Mouse (Mus musculus): ENCODE measurements around the gene Rhbdf1. TPM values are rescaled to one million over a fixed set of nuclear protein-coding genes. Genes with fewer than 3 reads are reported as not detected.
A peak's percentile ranks its signal among the peaks of the same experiment; 100 is the strongest.

Rhbdf1 gene
- polyA plus RNA-seq, 1 experiment from 2014 or later: 54.8 TPM

- Histone ChIP-seq H3K4me2 (replicated peaks; ENCODE audit: low read depth, low read length) (no peak overlapping the region), H3K9me3 (ENCODE audit: low read length) (no peaks in the 10 kb centered on the region), H3K27me3 (replicated peaks; ENCODE audit: insufficient read depth, low read length) (no peaks in the 10 kb centered on the region), H3K36me3 (ENCODE audit: insufficient read depth, low read length) (no peaks in the 10 kb centered on the region), H3K27ac (ENCODE audit: low read length) (peak overlapping the region; percentile 96), H3K4me3 (ENCODE audit: low read depth, low read length) (no peak overlapping the region), H3K9ac (replicated peaks; ENCODE audit: low read depth) (no peak overlapping the region), H3K4me1 (ENCODE audit: insufficient read depth, low read depth, low read length) (peaks cover 42% of the 10 kb centered on the region)
- TF ChIP-seq EP300 (IDR thresholded peaks at IDR 0.05) (peak; percentile 64), CTCF (IDR thresholded peaks at IDR 0.05) (no peak)
- WGBS: 5% methylated on average over 4 of the region's 4 CpGs
- ATAC-seq (peak; percentile 66), DNase-seq (ENCODE audit: low spot score) (peak; percentile 94)
These were observed 2.5 kb upstream of the Rhbdf1 start for GRCm38 (mm10) chr11:32224468-32225139.

DNA sequence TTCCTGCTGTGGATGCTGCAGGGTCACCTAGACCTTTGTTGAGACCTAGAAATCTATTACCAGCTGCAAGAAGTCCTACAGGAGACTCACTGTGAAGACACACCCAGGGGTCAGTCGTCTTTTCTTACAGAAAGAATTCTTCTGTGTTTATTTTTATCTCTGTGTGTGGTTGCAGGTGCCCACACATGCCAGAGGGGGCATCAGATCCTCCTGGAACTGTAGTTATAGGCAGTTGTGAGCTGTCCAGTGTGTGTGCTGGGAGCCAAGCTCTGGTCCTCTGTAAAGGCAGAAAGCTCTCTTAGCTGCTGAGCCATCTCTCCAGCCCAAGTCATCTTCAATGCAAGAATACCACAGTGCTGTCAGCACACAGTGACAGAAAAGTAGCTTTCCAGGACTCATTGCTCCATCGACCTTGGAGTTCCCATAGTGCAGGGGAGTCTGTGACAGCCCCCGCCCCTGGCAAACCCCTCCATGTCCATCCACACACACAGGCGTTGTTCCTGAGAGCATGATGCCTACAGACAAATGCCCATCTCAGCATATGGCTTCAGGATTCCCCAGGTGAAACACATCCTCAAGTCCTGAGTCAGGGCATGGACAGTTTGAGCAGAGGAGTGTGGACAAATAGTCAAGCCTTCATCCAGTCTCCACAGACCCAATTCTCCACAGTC lies 1.3 kb upstream of the Rhbdf1 start:
- H3K4me2 ChIP-seq (replicated peaks; ENCODE audit: low read depth, low read length): no peak overlapping the region
- H3K27ac ChIP-seq (ENCODE audit: low read length): peak overlapping the region; percentile 96
- H3K4me3 ChIP-seq (ENCODE audit: low read depth, low read length): no peak overlapping the region
- peaks cover 42% of the 10 kb centered on the region for H3K4me1 ChIP-seq (ENCODE audit: insufficient read depth, low read depth, low read length)
- no peak for ATAC-seq
- H3K9ac ChIP-seq (replicated peaks; ENCODE audit: low read depth): no peak overlapping the region
- WGBS: 66% methylated on average over 4 of the region's 4 CpGs
- no peak for DNase-seq (ENCODE audit: low spot score)
- H3K9me3 ChIP-seq (ENCODE audit: low read length): no peaks in the 10 kb centered on the region
- H3K27me3 ChIP-seq (replicated peaks; ENCODE audit: insufficient read depth, low read length): no peaks in the 10 kb centered on the region
- TF ChIP-seq EP300 (IDR thresholded peaks at IDR 0.05) (no peak), CTCF (IDR thresholded peaks at IDR 0.05) (peak; percentile 24; the same call in 1 of the 2 replicates)
- H3K36me3 ChIP-seq (ENCODE audit: insufficient read depth, low read length): no peaks in the 10 kb centered on the region

DNA sequence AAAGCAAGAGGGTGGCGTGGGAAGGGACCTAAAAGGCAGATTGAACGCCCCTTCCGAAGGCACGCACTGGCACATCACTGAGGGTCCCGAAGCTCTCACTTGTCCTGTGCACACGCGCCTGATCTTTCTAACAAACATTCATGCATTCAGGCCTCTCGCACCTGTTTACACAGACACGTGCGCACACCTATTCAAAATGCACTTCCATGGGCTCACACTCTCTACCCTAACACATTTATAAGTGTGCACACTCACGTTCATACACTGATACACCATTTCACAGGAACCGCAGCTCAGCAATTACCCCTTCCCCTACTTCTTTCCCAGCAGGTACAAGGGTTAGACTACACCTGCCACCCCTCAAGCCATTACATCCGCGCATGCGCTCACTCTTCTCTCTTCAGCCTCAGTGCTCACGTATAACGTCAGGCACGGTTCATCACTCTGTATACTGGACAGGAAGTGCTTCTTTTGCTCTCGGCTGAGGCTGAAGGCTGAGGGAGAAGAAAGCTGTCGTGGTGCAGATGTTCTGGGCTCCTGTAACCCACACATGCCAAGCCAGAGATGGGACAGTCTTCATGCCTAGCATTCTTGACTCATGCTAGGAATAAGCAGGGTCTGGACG lies 582 bp upstream of the Rhbdf1 start:
- H3K9me3 ChIP-seq (ENCODE audit: low read length): no peaks in the 10 kb centered on the region
- H3K36me3 ChIP-seq (ENCODE audit: insufficient read depth, low read length): no peaks in the 10 kb centered on the region
- peaks cover 45% of the 10 kb centered on the region for H3K4me1 ChIP-seq (ENCODE audit: insufficient read depth, low read depth, low read length)
- H3K9ac ChIP-seq (replicated peaks; ENCODE audit: low read depth): no peak overlapping the region
- H3K4me3 ChIP-seq (ENCODE audit: low read depth, low read length): peak overlapping the region; percentile 93
- WGBS: 8% methylated on average over 21 of the region's 21 CpGs
- ATAC-seq (no peak), DNase-seq (ENCODE audit: low spot score) (peak; percentile 56)
- no peak for TF ChIP-seq CTCF (IDR thresholded peaks at IDR 0.05)
- TF ChIP-seq EP300 (IDR thresholded peaks at IDR 0.05): peak; percentile 16; the same call in 1 of the 2 replicates
- H3K4me2 ChIP-seq (replicated peaks; ENCODE audit: low read depth, low read length): peak overlapping the region; percentile 73
- H3K27ac ChIP-seq (ENCODE audit: low read length): peak overlapping the region; percentile 96
- H3K27me3 ChIP-seq (replicated peaks; ENCODE audit: insufficient read depth, low read length): no peaks in the 10 kb centered on the region

DNA sequence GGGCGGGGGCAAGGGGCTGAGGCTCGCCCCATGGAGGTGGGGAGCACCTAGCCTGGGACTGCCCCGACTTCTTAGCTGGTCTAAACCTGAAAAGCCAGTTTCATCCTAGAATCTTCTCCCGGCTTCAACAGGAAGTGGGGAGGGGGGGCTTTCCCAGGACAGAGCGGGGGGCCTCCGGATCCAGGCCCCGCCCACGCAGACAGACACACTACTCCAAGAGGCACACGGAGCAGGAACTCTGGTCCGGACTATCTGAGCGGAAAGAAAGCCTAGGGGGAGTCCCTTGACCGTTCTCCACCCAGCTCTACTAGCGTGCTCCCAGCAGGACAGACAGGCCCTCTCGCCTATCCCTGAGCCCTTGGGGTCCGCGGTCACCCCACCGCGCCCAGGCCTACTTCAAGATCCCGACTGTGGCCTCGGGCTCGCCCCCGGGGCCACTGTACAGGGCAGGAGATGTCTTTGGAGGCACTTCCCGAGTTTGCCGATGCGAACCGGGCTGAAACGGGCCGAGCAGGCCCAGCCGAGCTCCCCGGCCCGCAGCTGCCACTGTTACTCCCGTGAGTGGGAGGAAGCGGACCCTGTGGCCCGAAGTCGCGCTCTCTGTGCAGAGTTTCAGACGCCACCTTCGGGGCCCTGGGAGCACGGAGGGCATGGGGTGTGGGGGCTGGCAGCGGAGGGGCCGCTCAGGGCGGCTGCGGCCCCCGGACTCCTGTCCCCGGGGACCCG lies 712 bp downstream of the Rhbdf1 start:
- Histone ChIP-seq H3K27ac (ENCODE audit: low read length) (peak overlapping the region; percentile 96), H3K27me3 (replicated peaks; ENCODE audit: insufficient read depth, low read length) (no peaks in the 10 kb centered on the region), H3K9ac (replicated peaks; ENCODE audit: low read depth) (peak overlapping the region; percentile 97), H3K4me3 (ENCODE audit: low read depth, low read length) (peak overlapping the region; percentile 93), H3K9me3 (ENCODE audit: low read length) (no peaks in the 10 kb centered on the region), H3K4me1 (ENCODE audit: insufficient read depth, low read depth, low read length) (peaks cover 45% of the 10 kb centered on the region), H3K4me2 (replicated peaks; ENCODE audit: low read depth, low read length) (peak overlapping the region; percentile 73), H3K36me3 (ENCODE audit: insufficient read depth, low read length) (no peaks in the 10 kb centered on the region)
- DNase-seq (ENCODE audit: low spot score): peak; percentile 84
- peak; percentile 51 for ATAC-seq
- WGBS: 1% methylated on average over 39 of the region's 46 CpGs
- TF ChIP-seq CTCF (IDR thresholded peaks at IDR 0.05): no peak
- TF ChIP-seq EP300 (IDR thresholded peaks at IDR 0.05): peak; percentile 26; the same call in 1 of the 2 replicates

GRCm38 (mm10) chr11:32220607-32221224 lies 1.4 kb downstream of the Rhbdf1 start:
- 35% methylated on average over 10 of the region's 10 CpGs for WGBS
- Histone ChIP-seq H3K4me3 (ENCODE audit: low read depth, low read length) (peak overlapping the region; percentile 93), H3K27me3 (replicated peaks; ENCODE audit: insufficient read depth, low read length) (no peaks in the 10 kb centered on the region), H3K27ac (ENCODE audit: low read length) (peak overlapping the region; percentile 96), H3K9ac (replicated peaks; ENCODE audit: low read depth) (peak overlapping the region; percentile 97; the same call in 1 of the 2 replicates), H3K36me3 (ENCODE audit: insufficient read depth, low read length) (no peaks in the 10 kb centered on the region), H3K4me2 (replicated peaks; ENCODE audit: low read depth, low read length) (peak overlapping the region; percentile 73), H3K9me3 (ENCODE audit: low read length) (no peaks in the 10 kb centered on the region), H3K4me1 (ENCODE audit: insufficient read depth, low read depth, low read length) (peaks cover 42% of the 10 kb centered on the region)
- DNase-seq (ENCODE audit: low spot score) (no peak), ATAC-seq (no peak)
- TF ChIP-seq CTCF (IDR thresholded peaks at IDR 0.05) (no peak), EP300 (IDR thresholded peaks at IDR 0.05) (no peak)
